Mouse (Mus musculus): ENCODE measurements around the gene Gm21988. TPM values are rescaled to one million over a fixed set of nuclear protein-coding genes. Genes with fewer than 3 reads are reported as not detected.

Gm21988 gene
- total and polyA plus RNA-seq, 3 experiments: 0.98 to 2.6 (median 1.4) TPM

DNA sequence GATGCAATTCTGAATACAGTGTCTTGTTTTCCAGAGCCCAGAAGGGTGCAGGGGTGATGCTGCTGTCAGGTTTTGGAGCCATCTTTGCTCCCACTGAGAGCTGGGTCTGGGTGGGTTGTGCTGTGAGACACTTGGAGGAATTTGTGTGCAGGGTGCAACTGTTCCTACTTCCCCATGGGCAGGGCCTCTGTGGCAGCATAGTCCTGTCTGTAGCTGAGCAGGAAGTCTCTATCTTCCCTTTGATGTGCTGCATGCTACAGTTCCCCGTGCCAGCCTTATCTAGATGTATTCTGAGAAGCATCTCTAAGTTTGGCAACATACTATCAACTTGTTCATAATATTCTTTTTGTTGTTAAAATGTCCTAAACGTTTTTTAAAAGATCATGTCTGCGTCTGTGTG is 25.6 kb upstream of the Gm21988 start:
- no peak overlapping the region for H3K4me3 ChIP-seq (replicated peaks in 1 of 3; ENCODE audit: low read depth in 2 of 3, low read length in 2 of 3, poor library complexity in 1 of 3)
- H3K79me2 ChIP-seq (replicated peaks; ENCODE audit: control insufficient read depth, extremely low read depth, insufficient read depth, poor library complexity, severe bottlenecking): no peaks in the 10 kb centered on the region
- in situ Hi-C loops (cut with MboI; ENCODE audit: low pct_ligation_motif_present, low pct_unique_long_range_greater_than_20kb, low sequenced_read_pairs) (no loop called here), dilution Hi-C loops (cut with MboI; ENCODE audit: extremely low pct_ligation_motif_present, extremely low pct_unique_long_range_greater_than_20kb, low sequenced_read_pairs) (no loop called here)
- H3K27ac ChIP-seq (ENCODE audit: insufficient read depth, low read depth): no peak overlapping the region
- H3K27me3 ChIP-seq (replicated peaks): peaks cover 61% of the 10 kb centered on the region
- no peak overlapping the region for H3K9ac ChIP-seq (ENCODE audit: insufficient read depth, low read depth)
- H3K4me1 ChIP-seq (ENCODE audit: control insufficient read depth in 1 of 2, insufficient read depth in 2 of 2): peaks cover 3 to 5% of the 10 kb centered on the region in 2 experiments; a peak in 2 of 4 replicates
- no peak overlapping the region for H3K4me2 ChIP-seq (ENCODE audit: insufficient read depth, low read depth, poor library complexity, severe bottlenecking)
- H3K36me3 ChIP-seq (replicated peaks in 1 of 2; ENCODE audit: control insufficient read depth in 1 of 2, insufficient read depth in 1 of 2, low read length in 1 of 2): no peaks in the 10 kb centered on the region
- no peak for TF ChIP-seq CHD1 (IDR thresholded peaks at IDR 0.05; ENCODE audit: low read depth, low read length)
- no peak for TF ChIP-seq MYC (IDR thresholded peaks at IDR 0.05; ENCODE audit: low read depth, low read length)
- no peak for TF ChIP-seq CHD2 (IDR thresholded peaks at IDR 0.05; ENCODE audit: low read length)
- no peak for TF ChIP-seq UBTF (IDR thresholded peaks at IDR 0.05; ENCODE audit: low read depth, low read length)
- no peak for TF ChIP-seq JUN (IDR thresholded peaks at IDR 0.05; ENCODE audit: insufficient read depth, low read depth, low read length)
- TF ChIP-seq SMC3 (IDR thresholded peaks at IDR 0.05; ENCODE audit: low read depth, low read length): no peak
- TF ChIP-seq TBP (conservative IDR thresholded peaks at IDR 0.05; ENCODE audit: low read depth, low read length): no peak
- no peak for TF ChIP-seq GABPA (IDR thresholded peaks at IDR 0.05; ENCODE audit: insufficient replicate concordance, low read depth, low read length)
- TF ChIP-seq MXI1 (IDR thresholded peaks at IDR 0.05; ENCODE audit: low read depth, low read length): no peak
- TF ChIP-seq IRF4 (IDR thresholded peaks at IDR 0.05; ENCODE audit: low read depth, low read length): no peak
- no peak for TF ChIP-seq NRF1 (IDR thresholded peaks at IDR 0.05; ENCODE audit: low read depth, low read length)
- no peak for DNase-seq (ENCODE audit: extremely low read depth)
- H3K9me3 ChIP-seq (replicated peaks; ENCODE audit: low read length): peaks cover 4% of the 10 kb centered on the region

DNA sequence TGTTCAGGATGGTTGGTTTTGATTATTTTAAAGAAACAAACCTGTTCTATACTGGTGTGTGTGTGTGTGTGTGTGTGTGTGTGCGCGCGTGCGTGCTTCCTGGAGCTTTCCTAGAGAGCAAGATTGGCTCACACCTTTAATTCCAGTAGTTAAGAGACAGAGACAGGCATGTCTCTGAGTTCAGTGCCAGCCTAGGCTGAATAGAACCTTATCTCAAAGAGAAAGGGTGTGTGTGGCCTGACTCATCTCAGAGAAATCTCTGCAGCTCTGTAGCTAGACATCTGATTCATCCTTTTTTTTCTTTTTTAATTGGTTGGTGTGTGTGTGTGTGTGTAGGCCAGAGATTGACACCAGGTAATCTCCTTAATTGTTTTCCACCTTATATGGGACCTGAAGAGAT is 19.4 kb upstream of the Gm21988 start:
- Histone ChIP-seq H3K79me2 (replicated peaks; ENCODE audit: control insufficient read depth, extremely low read depth, insufficient read depth, poor library complexity, severe bottlenecking) (no peaks in the 10 kb centered on the region), H3K4me3 (replicated peaks in 1 of 3; ENCODE audit: low read depth in 2 of 3, low read length in 2 of 3, poor library complexity in 1 of 3) (no peak overlapping the region), H3K36me3 (replicated peaks in 1 of 2; ENCODE audit: control insufficient read depth in 1 of 2, insufficient read depth in 1 of 2, low read length in 1 of 2) (no peaks in the 10 kb centered on the region), H3K9me3 (replicated peaks; ENCODE audit: low read length) (peaks cover 7% of the 10 kb centered on the region), H3K4me2 (ENCODE audit: insufficient read depth, low read depth, poor library complexity, severe bottlenecking) (no peak overlapping the region), H3K27me3 (replicated peaks) (peaks cover 66% of the 10 kb centered on the region), H3K9ac (ENCODE audit: insufficient read depth, low read depth) (no peak overlapping the region), H3K4me1 (ENCODE audit: control insufficient read depth in 1 of 2, insufficient read depth in 2 of 2) (no peaks in the 10 kb centered on the region), H3K27ac (ENCODE audit: insufficient read depth, low read depth) (no peak overlapping the region)
- in situ Hi-C loops (cut with MboI; ENCODE audit: low pct_ligation_motif_present, low pct_unique_long_range_greater_than_20kb, low sequenced_read_pairs): no loop called here
- no peak for DNase-seq (ENCODE audit: extremely low read depth)
- TF ChIP-seq BHLHE40 (IDR thresholded peaks at IDR 0.05; ENCODE audit: low read depth, low read length) (no peak), JUND (conservative IDR thresholded peaks at IDR 0.05; ENCODE audit: low read depth, low read length) (no peak), ZMIZ1 (IDR thresholded peaks at IDR 0.05; ENCODE audit: low read depth, low read length) (no peak), MAX (IDR thresholded peaks at IDR 0.05; ENCODE audit: low read length) (no peak), RCOR1 (conservative IDR thresholded peaks at IDR 0.05; ENCODE audit: low read depth, low read length) (no peak), NELFE (IDR thresholded peaks at IDR 0.05; ENCODE audit: low read depth, low read length) (no peak), SMC3 (IDR thresholded peaks at IDR 0.05; ENCODE audit: low read depth, low read length) (no peak), RAD21 (IDR thresholded peaks at IDR 0.05; ENCODE audit: low read depth, low read length) (no peak), POLR2AphosphoS2 (IDR thresholded peaks at IDR 0.05; ENCODE audit: low read depth, low read length) (no peak), TBP (conservative IDR thresholded peaks at IDR 0.05; ENCODE audit: low read depth, low read length) (no peak), UBTF (IDR thresholded peaks at IDR 0.05; ENCODE audit: low read depth, low read length) (no peak), NRF1 (IDR thresholded peaks at IDR 0.05; ENCODE audit: low read depth, low read length) (no peak), PAX5 (IDR thresholded peaks at IDR 0.05; ENCODE audit: low read length) (no peak)
- dilution Hi-C loops (cut with MboI; ENCODE audit: extremely low pct_ligation_motif_present, extremely low pct_unique_long_range_greater_than_20kb, low sequenced_read_pairs): no loop called here
